Mouse (Mus musculus) thymus, postnatal 14 days (tissue): Measurements from ENCODE around the gene Dhx30.
A peak's percentile ranks its signal among the peaks of the same experiment; 100 is the strongest.
"Not testable (repeated sequence)": the region's sequence is repeated elsewhere in the genome, so short reads cannot be mapped to it uniquely, and the experiment has no call there.

Source experiments
- DNase-seq: peaks from one replicate; pipeline ENCODE4 v3.0.0; 2021

Gene Dhx30

DNA sequence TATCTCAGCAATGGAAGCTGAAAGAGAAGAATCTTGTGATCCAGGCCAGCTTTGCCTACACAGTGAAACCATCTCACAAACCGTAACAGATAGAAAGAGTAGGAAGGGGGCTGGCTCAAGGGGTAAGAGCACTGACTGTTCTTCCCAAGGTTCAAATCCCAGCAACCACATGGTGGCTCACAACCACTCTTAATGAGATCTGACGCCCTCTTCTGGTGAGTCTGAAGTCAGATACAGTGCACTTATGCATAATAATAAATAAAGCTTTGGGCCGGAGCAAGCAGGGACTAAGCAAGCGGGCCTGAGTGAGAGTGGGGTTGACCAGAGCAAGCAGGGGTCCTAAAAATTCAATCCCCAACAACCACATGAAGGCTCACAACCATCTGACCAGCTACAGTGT lies 24.3 kb downstream of the Dhx30 start:
- peak; percentile 42 for DNase-seq

- no peak for DNase-seq
Observed at GRCm38 (mm10) chr9:110085693-110086092, 31.9 kb downstream of the Dhx30 start.

DNA sequence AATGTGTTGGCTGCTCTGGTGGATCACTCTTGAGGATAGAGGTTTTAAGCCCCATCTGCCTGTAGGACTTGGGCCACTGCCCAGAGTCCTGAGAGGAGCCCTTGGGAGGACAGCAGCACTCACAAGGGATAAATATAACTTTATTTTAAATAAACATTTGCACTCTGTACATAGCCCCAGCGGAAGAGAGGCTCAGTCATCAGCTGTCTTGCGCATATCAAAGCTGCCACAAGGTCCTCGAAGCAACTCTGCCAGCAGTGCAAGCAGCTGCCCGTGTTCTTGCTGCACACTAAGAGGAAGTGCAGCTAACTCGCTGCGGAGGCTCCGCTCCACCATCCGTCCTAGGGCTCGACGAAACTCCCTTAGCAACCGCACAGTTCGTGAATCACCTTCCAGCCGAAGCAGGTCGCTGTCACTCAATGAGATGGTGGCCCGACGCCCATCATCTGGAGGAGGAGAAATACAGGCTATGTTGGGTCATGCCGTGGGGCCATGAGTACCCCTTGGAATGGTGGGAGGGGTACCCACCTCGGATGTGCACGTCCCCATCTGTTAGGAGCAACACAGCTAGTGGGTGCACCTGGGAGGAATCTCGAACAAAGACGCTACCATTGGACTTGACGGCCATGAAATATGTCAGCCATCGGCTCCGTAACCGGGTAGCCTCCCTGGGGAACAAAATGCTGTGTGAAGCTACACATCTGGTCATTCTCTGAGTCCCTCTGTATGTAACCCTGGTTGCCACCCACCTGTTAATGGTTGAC lies 33.2 kb downstream of the Dhx30 start:
- DNase-seq: no peak

DNA sequence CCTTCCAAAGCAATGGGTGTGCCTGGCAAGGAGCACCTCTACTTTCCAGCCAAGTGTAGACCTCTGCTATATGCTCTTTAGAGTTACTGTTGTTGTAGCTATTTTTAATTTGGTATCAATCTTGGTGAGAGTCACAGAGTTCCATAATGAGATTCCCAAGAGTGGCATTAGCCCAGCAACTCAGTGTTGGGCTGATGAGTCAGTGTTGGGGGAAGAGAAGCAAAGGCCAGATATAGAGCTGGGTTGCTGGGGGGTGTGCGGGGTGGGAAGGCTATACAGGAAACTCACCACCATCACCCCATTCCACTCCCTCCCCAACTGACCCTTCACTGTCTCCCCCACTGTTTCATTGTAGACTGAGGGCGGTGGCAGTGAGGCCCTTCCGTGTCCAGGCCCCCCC lies 36.6 kb downstream of the Dhx30 start:
- DNase-seq: no peak

DNA sequence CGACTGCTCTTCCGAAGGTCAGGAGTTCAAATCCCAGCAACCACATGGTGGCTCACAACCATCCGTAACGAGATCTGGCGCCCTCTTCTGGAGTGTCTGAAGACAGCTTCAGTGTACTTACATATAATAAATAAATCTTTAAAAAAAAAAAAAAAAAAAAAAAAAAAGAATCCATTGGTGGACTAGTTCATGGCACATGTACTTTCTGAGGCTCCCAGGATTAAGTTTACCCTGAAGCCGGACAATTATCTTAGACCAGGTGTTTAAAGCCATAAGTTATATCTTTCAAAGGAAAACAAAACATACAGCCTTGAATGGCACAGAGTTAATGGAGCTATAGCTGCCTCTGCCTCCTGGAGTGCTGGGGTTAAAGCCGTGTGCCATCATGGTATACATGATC lies 41.2 kb downstream of the Dhx30 start:
- not testable (repeated sequence) for DNase-seq

- peak; percentile 91 for DNase-seq
Observed at GRCm38 (mm10) chr9:110071843-110072242, 45.8 kb downstream of the Dhx30 start.

GRCm38 (mm10) chr9:110071011-110071410 lies 46.6 kb downstream of the Dhx30 start:
- DNase-seq: no peak

GRCm38 (mm10) chr9:110070358-110070757 lies 47.3 kb downstream of the Dhx30 start:
- DNase-seq: no peak

DNA sequence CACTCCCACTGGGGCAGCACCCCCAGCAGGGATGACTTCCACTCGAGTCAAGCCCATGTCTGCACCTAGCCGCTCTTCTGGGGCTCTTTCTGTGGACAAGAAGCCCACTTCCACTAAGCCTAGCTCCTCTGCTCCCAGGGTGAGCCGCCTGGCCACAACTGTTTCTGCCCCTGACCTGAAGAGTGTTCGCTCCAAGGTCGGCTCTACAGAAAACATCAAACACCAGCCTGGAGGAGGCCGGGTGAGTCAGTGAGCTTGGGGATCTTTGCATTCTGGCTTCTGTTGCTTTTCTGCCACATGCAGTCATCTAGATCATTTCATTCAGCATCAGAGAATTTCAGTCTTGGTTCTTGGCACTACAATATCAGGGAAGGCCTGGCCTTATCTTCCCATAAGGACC lies 48.9 kb downstream of the Dhx30 start:
- DNase-seq: no peak

- no peak for DNase-seq
Observed at GRCm38 (mm10) chr9:110064641-110065040, 53.0 kb downstream of the Dhx30 start.

- DNase-seq: peak; percentile 54
Observed at GRCm38 (mm10) chr9:110062861-110063260, 54.8 kb downstream of the Dhx30 start.

- peak; percentile 78 for DNase-seq
Observed at GRCm38 (mm10) chr9:110062405-110062804, 55.2 kb downstream of the Dhx30 start.

- DNase-seq: peak; percentile 68
Observed at GRCm38 (mm10) chr9:110060761-110061160, 56.9 kb downstream of the Dhx30 start.

- no peak for DNase-seq
Observed at GRCm38 (mm10) chr9:110057200-110057599, 60.4 kb downstream of the Dhx30 start.

GRCm38 (mm10) chr9:110054781-110055180 lies 62.8 kb downstream of the Dhx30 start:
- DNase-seq: no peak

GRCm38 (mm10) chr9:110054080-110054421 lies 63.6 kb downstream of the Dhx30 start:
- DNase-seq: no peak

GRCm38 (mm10) chr9:110053305-110054079 lies 64.1 kb downstream of the Dhx30 start:
- no peak for DNase-seq

GRCm38 (mm10) chr9:110052951-110053304 lies 64.7 kb downstream of the Dhx30 start:
- no peak for DNase-seq

DNA sequence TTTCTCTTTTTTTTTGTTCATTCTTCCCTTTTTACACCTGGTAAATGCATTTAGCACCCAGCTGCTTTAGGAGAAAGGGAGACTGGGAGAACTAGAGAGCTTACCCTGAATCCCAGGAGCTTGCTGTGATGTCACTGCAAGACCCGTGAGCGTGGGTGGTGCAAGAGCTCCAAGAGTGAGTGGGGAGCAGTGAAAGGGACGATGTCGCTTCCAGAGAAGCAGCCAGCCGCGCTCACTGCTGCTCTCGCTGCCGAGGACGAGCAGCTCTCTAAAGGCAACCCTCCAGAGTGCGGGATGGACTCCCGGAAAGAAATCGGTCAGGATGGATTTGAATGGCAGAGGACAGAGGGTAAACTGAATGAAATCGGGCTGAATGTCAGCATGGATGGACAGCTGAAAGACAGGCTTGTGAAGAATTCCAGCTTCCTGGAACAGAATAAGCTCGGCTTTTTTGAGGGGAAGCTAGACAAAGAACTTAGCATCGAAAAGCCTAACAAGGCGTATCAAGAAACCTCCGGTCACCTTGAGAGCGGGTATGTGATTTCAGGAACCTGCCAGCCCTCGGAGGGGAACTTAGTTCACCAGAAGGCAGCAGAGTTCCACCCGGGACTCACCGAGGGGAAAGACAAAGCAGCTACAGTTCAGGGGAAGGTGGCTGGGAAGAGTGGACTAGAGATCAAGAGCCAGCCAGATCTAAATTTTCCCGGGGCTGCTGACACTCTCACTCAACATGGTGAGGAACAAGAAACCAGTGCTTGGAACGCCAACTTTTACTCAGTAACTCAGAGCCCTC lies 65.6 kb downstream of the Dhx30 start:
- DNase-seq: no peak

DNA sequence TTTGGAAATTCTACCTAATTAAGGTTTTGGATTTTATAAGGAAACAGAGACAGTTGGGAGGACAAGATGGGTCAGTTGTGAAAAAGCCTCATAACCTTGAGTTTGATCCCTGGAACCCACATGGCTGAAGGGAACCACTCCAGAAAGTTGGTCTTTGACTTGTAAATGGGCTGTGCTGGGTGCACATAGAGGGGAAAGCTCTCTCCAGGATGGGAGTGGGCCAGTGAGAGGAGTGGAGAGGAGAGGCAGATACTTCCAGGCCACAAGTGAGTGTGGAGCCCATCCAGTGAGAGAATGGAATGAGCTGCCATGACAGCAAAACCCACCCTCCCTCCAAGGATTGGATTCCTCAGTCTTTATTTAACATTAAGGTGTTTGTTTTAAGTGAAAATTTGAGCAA lies 66.4 kb downstream of the Dhx30 start:
- no peak for DNase-seq

- no peak for DNase-seq
Observed at GRCm38 (mm10) chr9:110047857-110048256, 69.8 kb downstream of the Dhx30 start.

- DNase-seq: no peak
Observed at GRCm38 (mm10) chr9:110047260-110047659, 70.4 kb downstream of the Dhx30 start.

- DNase-seq: no peak
Observed at GRCm38 (mm10) chr9:110045763-110046377, 71.8 kb downstream of the Dhx30 start.
